Mouse (Mus musculus): ENCODE data around the gene Ece1.

Gene Ece1

GRCm38 (mm10) chr4:137993291-137993758 lies 131.3 kb downstream of the Ece1 start:
- peak; percentile 98 for DNase-seq

DNA sequence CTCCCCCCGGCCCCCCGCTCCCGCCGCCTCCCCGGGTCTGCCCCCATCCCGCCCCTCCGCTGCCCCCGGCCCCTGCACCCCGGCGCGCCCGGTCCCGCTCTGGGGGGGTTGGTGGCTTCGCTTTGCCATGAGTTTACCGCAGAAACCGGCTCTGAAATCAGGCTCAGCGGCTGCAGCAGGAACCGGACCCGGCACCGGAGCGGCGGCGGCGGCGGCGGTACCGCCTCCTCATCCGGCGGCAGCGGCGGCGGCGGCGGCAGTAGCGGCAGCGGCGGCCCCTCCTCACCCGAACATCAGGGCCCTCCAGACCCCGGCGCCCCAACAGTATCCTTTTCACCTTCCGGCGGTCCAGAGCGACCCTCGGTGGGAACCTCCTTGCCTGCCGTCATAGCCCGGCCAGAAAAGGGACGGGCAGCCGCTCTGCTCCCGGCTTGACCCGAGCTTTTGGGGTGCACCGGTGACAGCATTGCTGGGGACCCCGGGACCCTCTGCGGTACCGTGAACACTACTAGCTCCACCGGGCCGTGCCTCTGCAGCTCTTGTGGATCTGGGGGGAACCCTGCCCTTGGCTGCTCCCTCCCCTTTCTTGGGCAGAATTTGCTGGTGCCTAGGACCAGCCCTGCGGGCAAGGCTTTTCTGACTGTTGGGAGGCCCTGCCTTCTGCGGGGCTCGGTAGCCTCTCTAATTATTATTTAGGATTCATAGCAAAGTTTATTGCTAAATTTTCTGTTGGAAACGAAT lies 132.0 kb downstream of the Ece1 start:
- DNase-seq, result peak; percentile 49

DNA sequence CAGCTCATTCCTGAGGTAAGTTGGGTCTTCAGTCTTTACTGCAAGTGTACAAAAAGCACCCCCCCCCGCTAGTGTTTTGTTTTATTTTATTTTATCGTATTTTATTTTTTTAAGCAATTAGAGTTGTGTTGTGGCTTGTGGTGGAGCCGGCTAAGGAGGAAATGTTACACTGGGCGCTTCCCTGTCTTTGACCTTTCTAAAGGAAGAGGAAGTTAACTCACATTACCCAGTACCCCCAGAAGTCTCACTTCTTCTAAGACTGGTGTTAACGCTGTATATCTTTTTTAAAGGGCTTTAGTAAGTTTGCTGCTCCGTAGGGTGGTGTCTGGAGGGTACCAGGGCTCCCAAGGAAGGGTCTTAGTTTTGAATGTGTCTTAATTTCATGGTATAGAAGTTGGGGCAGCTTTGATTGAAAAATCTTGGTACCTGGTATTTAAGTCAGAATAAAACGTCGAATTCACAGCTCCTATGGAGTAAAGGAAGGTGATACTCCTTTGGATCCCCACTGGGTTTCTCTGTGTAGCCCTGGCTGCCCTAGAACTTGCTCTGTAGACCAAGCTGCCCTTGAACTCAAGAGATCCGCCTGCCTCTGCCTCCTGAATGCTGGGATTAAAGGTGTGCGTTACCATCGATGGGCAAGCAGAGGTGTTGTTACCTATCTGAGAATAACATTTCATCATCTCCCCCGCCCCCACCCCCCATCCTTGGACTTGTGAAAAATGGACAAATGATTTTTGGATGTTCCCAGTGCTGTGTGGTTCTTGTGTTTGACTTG lies 132.7 kb downstream of the Ece1 start:
- no peak for DNase-seq

GRCm38 (mm10) chr4:137995399-137995798 lies 133.4 kb downstream of the Ece1 start:
- no peak for DNase-seq

GRCm38 (mm10) chr4:137998232-137998631 lies 136.2 kb downstream of the Ece1 start:
- DNase-seq, result no peak

GRCm38 (mm10) chr4:138000682-138001081 lies 138.6 kb downstream of the Ece1 start:
- DNase-seq, result no peak

GRCm38 (mm10) chr4:138003909-138004610 lies 142.0 kb downstream of the Ece1 start:
- no peak for DNase-seq

GRCm38 (mm10) chr4:138005781-138006180 lies 143.7 kb downstream of the Ece1 start:
- no peak for DNase-seq

DNA sequence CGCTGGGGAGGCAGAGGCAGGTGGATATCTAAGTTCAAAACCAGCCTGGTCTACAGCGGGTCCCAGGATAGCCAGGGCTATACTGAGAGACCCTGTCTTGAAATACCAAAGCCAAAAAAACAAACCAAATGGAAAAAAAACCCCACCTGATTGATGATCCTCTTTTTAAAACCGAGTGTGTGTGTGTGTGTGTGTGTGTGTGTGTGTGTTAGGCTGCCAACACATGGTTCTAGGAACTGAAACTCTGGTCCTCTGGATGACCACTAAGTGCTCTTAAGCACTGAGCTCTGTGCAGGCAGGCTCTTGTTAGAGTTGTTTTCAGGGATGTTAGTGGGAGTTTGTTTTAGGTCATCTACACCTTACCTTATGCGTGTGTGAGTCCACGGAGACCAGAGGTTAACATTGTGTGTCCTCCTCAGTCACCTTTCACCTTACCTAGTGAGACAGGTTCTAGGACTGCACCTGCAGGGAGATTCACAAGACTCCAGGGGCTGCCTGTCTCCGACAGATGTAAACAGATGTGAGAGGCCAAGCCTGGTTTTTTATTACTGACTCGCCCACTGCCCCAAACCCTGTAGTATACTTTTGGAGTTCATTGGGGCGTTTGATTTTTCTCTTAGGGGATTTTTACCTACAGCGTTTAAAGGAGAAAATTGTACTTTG lies 145.0 kb downstream of the Ece1 start:
- DNase-seq, result no peak

GRCm38 (mm10) chr4:138008646-138009045 lies 146.6 kb downstream of the Ece1 start:
- DNase-seq, result no peak

GRCm38 (mm10) chr4:138009786-138010502 lies 147.9 kb downstream of the Ece1 start:
- no peak for DNase-seq

GRCm38 (mm10) chr4:138013723-138014479 lies 151.9 kb downstream of the Ece1 start:
- no peak for DNase-seq
